In the genomic region with DNA sequence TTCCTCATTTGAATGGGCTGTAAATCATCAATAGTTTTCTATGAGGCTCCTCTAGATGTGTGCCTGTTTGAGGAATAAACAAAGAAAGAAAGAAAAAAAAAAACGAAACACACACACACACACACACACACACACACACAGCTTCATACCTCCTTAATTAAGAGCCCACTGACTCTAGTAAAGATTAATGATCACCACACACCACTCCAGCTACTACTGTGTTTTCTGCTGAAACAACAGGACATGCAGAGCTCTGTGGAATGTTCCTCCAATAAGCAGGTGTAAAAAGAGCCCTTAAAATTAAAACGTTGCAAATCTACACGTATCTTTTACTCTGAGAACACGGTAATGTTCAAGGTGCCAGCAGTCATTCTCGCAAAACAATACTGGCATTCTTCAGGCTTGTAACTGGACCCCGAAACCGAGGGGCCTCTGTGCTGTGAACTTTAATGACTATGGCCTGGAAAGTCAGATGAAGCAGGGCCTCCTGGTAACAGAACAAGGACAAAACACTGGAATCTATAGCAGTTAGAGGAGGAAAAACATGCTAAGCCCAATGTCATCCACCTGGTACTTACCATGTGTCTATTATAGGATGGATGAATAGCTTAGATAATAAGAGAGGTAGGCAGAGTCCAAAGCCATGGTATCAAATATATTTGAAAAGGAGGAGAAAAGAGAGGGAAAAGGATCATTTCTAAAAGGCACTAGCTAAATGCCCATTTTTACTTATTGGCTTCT, we compare ENCODE assay signal across 16 mouse cellular contexts.
DNase-seq lines count a peak whose midpoint lies in the region; ATAC-seq and TF ChIP-seq lines count a peak whose summit lies in the region.
"Had no signal": no experiment of that assay in that cellular context is flagged by ENCODE, and none has a peak within 500 bp of the region (broad histone marks: within the 10 kb centered on the region; RNA-seq: fewer than 3 reads in every experiment).

No protein-coding gene starts in this region.

- 23% methylated on average over 7 of the region's 7 CpGs for WGBS in kidney, embryonic 15.5 days
- WGBS in forebrain, embryonic 12.5 days = 8% methylated on average over 7 of the region's 7 CpGs
- 18% methylated on average over 7 of the region's 7 CpGs for WGBS in hindbrain, postnatal 0 days
- WGBS in midbrain, embryonic 16.5 days = 31% methylated on average over 7 of the region's 7 CpGs

- TF ChIP-seq CTCF in hindbrain, postnatal 0 days (IDR thresholded peaks at IDR 0.05; ENCODE audit: low read depth) = no peak

- H3K9me3 ChIP-seq in kidney, embryonic 15.5 days (replicated peaks) = no peaks in the 10 kb centered on the region
- no peaks in the 10 kb centered on the region for H3K9me3 ChIP-seq in forebrain, embryonic 12.5 days
- H3K9me3 ChIP-seq in hindbrain, postnatal 0 days (ENCODE audit: low read length) = no peaks in the 10 kb centered on the region
- H3K9me3 ChIP-seq in midbrain, embryonic 16.5 days (replicated peaks; ENCODE audit: control insufficient read depth, low read length, poor library complexity, severe bottlenecking) = no peaks in the 10 kb centered on the region

- peaks cover 10% of the 10 kb centered on the region; the same call in 1 of the 2 replicates for H3K4me1 ChIP-seq in kidney, embryonic 15.5 days
- peaks cover 20% of the 10 kb centered on the region for H3K4me1 ChIP-seq in forebrain, embryonic 12.5 days
- no peaks in the 10 kb centered on the region for H3K4me1 ChIP-seq in hindbrain, postnatal 0 days (ENCODE audit: insufficient read depth, low read length)
- H3K4me1 ChIP-seq in midbrain, embryonic 16.5 days (ENCODE audit: control insufficient read depth, insufficient read depth, low read length) = peaks cover 9% of the 10 kb centered on the region

- intact Hi-C loops in heart, postnatal 10 days (cut with DNase I) = no loop called here
- intact Hi-C loops in gastrocnemius, postnatal 14 days (cut with DNase I; ENCODE audit: low total_unique reads) = no loop called here

- no peak for DNase-seq in kidney, postnatal 10 days
- no peak for DNase-seq in hindbrain, postnatal 0 days (ENCODE audit: low spot score)
- DNase-seq in heart, postnatal 10 days = no peak
- no peak for DNase-seq in right cerebral cortex, postnatal 10 days (ENCODE audit: low spot score in 2 of 2)
- DNase-seq in gastrocnemius, postnatal 14 days = no peak
- DNase-seq: cerebellum, postnatal 14 days; gastrocnemius, adult 2 months; heart, postnatal 4 days; kidney, adult 2 months; liver; lung, embryonic 14.5 days; right cerebral cortex, postnatal 14 days; thymus, adult 18-20 months had no signal

- no peak overlapping the region for H3K4me3 ChIP-seq in kidney, embryonic 15.5 days (replicated peaks)
- no peak overlapping the region for H3K4me3 ChIP-seq in forebrain, embryonic 12.5 days (replicated peaks)
- no peak overlapping the region for H3K4me3 ChIP-seq in hindbrain, postnatal 0 days (ENCODE audit: low read length)
- H3K4me3 ChIP-seq in midbrain, embryonic 16.5 days (ENCODE audit: low read depth, low read length) = no peak overlapping the region
- H3K4me3 ChIP-seq: gastrocnemius, adult 2 months had no signal

- H3K27ac ChIP-seq in kidney, embryonic 15.5 days = peak overlapping the region; percentile 66
- H3K27ac ChIP-seq in forebrain, embryonic 12.5 days = peak overlapping the region; percentile 69
- H3K27ac ChIP-seq in hindbrain, postnatal 0 days = 0 out of 2 replicates have a peak overlapping the region, but pooled peaks have one; percentile 11
- H3K27ac ChIP-seq in midbrain, embryonic 16.5 days (ENCODE audit: low read length) = peak overlapping the region; percentile 45
- H3K27ac ChIP-seq: gastrocnemius, adult 2 months had no signal

- no peaks in the 10 kb centered on the region for H3K36me3 ChIP-seq in kidney, embryonic 15.5 days
- H3K36me3 ChIP-seq in forebrain, embryonic 12.5 days (replicated peaks) = no peaks in the 10 kb centered on the region
- H3K36me3 ChIP-seq in hindbrain, postnatal 0 days (ENCODE audit: insufficient read depth, low read length) = no peaks in the 10 kb centered on the region
- no peaks in the 10 kb centered on the region for H3K36me3 ChIP-seq in midbrain, embryonic 16.5 days (ENCODE audit: control insufficient read depth, insufficient read depth, low read length)

- H3K9ac ChIP-seq in kidney, embryonic 15.5 days = no peak overlapping the region
- H3K9ac ChIP-seq in forebrain, embryonic 12.5 days = no peak overlapping the region
- H3K9ac ChIP-seq in hindbrain, postnatal 0 days (replicated peaks; ENCODE audit: low read length) = no peak overlapping the region
- no peak overlapping the region for H3K9ac ChIP-seq in midbrain, embryonic 16.5 days (ENCODE audit: low read depth, low read length)
- H3K9ac ChIP-seq: lung, embryonic 14.5 days had no signal

- H3K4me2 ChIP-seq in kidney, embryonic 15.5 days = no peak overlapping the region
- H3K4me2 ChIP-seq in forebrain, embryonic 12.5 days = no peak overlapping the region
- H3K4me2 ChIP-seq in hindbrain, postnatal 0 days (ENCODE audit: low read depth, low read length) = no peak overlapping the region
- H3K4me2 ChIP-seq in midbrain, embryonic 16.5 days (ENCODE audit: low read length) = no peak overlapping the region
- H3K4me2 ChIP-seq: lung, embryonic 14.5 days had no signal

- no peaks in the 10 kb centered on the region for H3K27me3 ChIP-seq in kidney, embryonic 15.5 days
- H3K27me3 ChIP-seq in forebrain, embryonic 12.5 days = no peaks in the 10 kb centered on the region
- H3K27me3 ChIP-seq in hindbrain, postnatal 0 days (ENCODE audit: insufficient read depth, low read length) = no peaks in the 10 kb centered on the region
- H3K27me3 ChIP-seq in midbrain, embryonic 16.5 days (ENCODE audit: control insufficient read depth, insufficient read depth, low read depth, low read length) = no peaks in the 10 kb centered on the region

- peak; percentile 49; the same call in 1 of the 2 replicates for ATAC-seq in kidney, embryonic 15.5 days (replicated peaks; ENCODE audit: low FRiP score)
- ATAC-seq in forebrain, embryonic 12.5 days (ENCODE audit: low FRiP score) = peak; percentile 51; the same call in 1 of the 2 replicates
- no peak for ATAC-seq in hindbrain, postnatal 0 days
- ATAC-seq in midbrain, embryonic 16.5 days = 0 out of 2 replicates have a peak, but pooled peaks have one; percentile 16

Comparison
In these comparisons a context has a peak if more than half of its experiments do, and no peak if none do; other contexts are left out.
1. H3K27ac ChIP-seq: peak in every context shown above with its lines; median percentile 69 in forebrain, embryonic 12.5 days; 66 in kidney, embryonic 15.5 days; 45 in midbrain, embryonic 16.5 days; 11 in hindbrain, postnatal 0 days.